Mouse (Mus musculus): ENCODE measurements around the gene Nkain2. TPM values are rescaled to one million over a fixed set of nuclear protein-coding genes. Genes with fewer than 3 reads are reported as not detected.
"Not testable (repeated sequence)": the region's sequence is repeated elsewhere in the genome, so short reads cannot be mapped to it uniquely, and the experiment has no call there.

The Nkain2 gene
- polyA plus RNA-seq, 1 experiment from 2014 or later: 0.39 TPM

GRCm38 (mm10) chr10:32738989-32739388 lies 151.3 kb downstream of the Nkain2 start:
- no peak overlapping the region for H3K4me3 ChIP-seq
- 79% methylated on average over 2 of the region's 2 CpGs for whole genome bisulfite sequencing

GRCm38 (mm10) chr10:32706579-32706978 lies 183.7 kb downstream of the Nkain2 start:
- H3K9ac ChIP-seq; H3K27me3 ChIP-seq; H3K4me1 ChIP-seq; H3K9me3 ChIP-seq; H3K4me2 ChIP-seq; H3K4me3 ChIP-seq; ATAC-seq (ENCODE audit: borderline replicate concordance, extremely low read depth, low FRiP score, low TSS enrichment); H3K36me3 ChIP-seq; H3K27ac ChIP-seq: not testable (repeated sequence)
- 74% methylated on average over 1 of the region's 1 CpGs for WGBS

More at GRCm38 (mm10) chr10:32738989-32739388, 151.3 kb downstream of the Nkain2 start:
- no peaks in the 10 kb centered on the region for H3K36me3 ChIP-seq
- no peak overlapping the region for H3K27ac ChIP-seq
- ATAC-seq (ENCODE audit: borderline replicate concordance, extremely low read depth, low FRiP score, low TSS enrichment): no peak
- no peaks in the 10 kb centered on the region for H3K9me3 ChIP-seq
- H3K4me1 ChIP-seq: no peaks in the 10 kb centered on the region
- H3K9ac ChIP-seq: no peak overlapping the region
- H3K27me3 ChIP-seq: no peaks in the 10 kb centered on the region
- no peak overlapping the region for H3K4me2 ChIP-seq

- H3K4me2 ChIP-seq: no peak overlapping the region
- no peak for ATAC-seq (ENCODE audit: borderline replicate concordance, extremely low read depth, low FRiP score, low TSS enrichment)
- no peaks in the 10 kb centered on the region for H3K4me1 ChIP-seq
- H3K27me3 ChIP-seq: no peaks in the 10 kb centered on the region
- H3K9ac ChIP-seq: no peak overlapping the region
- H3K9me3 ChIP-seq: no peaks in the 10 kb centered on the region
- H3K27ac ChIP-seq: no peak overlapping the region
- no peak overlapping the region for H3K4me3 ChIP-seq
- H3K36me3 ChIP-seq: no peaks in the 10 kb centered on the region
- 78% methylated on average over 2 of the region's 2 CpGs for WGBS
These were observed 193.6 kb downstream of the Nkain2 start for GRCm38 (mm10) chr10:32696661-32697060.

GRCm38 (mm10) chr10:32684548-32684947 lies 205.7 kb downstream of the Nkain2 start:
- no peak for ATAC-seq (ENCODE audit: borderline replicate concordance, extremely low read depth, low FRiP score, low TSS enrichment)
- Histone ChIP-seq H3K4me1 (no peaks in the 10 kb centered on the region), H3K9ac (no peak overlapping the region), H3K36me3 (no peaks in the 10 kb centered on the region), H3K9me3 (no peaks in the 10 kb centered on the region), H3K4me3 (no peak overlapping the region), H3K27me3 (no peaks in the 10 kb centered on the region), H3K4me2 (no peak overlapping the region), H3K27ac (no peak overlapping the region)

- Histone ChIP-seq H3K4me3 (no peak overlapping the region), H3K36me3 (no peaks in the 10 kb centered on the region), H3K9me3 (no peaks in the 10 kb centered on the region), H3K27ac (no peak overlapping the region), H3K27me3 (no peaks in the 10 kb centered on the region), H3K4me2 (no peak overlapping the region), H3K4me1 (no peaks in the 10 kb centered on the region), H3K9ac (no peak overlapping the region)
- ATAC-seq (ENCODE audit: borderline replicate concordance, extremely low read depth, low FRiP score, low TSS enrichment): no peak
- 73% methylated on average over 3 of the region's 3 CpGs for WGBS
These were observed 250.0 kb downstream of the Nkain2 start for GRCm38 (mm10) chr10:32640256-32640655.

GRCm38 (mm10) chr10:32639173-32639572 lies 251.1 kb downstream of the Nkain2 start:
- no peak overlapping the region for H3K4me2 ChIP-seq
- no peaks in the 10 kb centered on the region for H3K4me1 ChIP-seq
- H3K27ac ChIP-seq: no peak overlapping the region
- H3K36me3 ChIP-seq: no peaks in the 10 kb centered on the region
- H3K4me3 ChIP-seq: no peak overlapping the region
- no peaks in the 10 kb centered on the region for H3K9me3 ChIP-seq
- no peak for ATAC-seq (ENCODE audit: borderline replicate concordance, extremely low read depth, low FRiP score, low TSS enrichment)
- no peaks in the 10 kb centered on the region for H3K27me3 ChIP-seq
- H3K9ac ChIP-seq: no peak overlapping the region

- no peak overlapping the region for H3K9ac ChIP-seq
- no peaks in the 10 kb centered on the region for H3K36me3 ChIP-seq
- H3K27ac ChIP-seq: no peak overlapping the region
- no peak overlapping the region for H3K4me2 ChIP-seq
- no peaks in the 10 kb centered on the region for H3K9me3 ChIP-seq
- 94% methylated on average over 2 of the region's 2 CpGs for WGBS
- no peak for ATAC-seq (ENCODE audit: borderline replicate concordance, extremely low read depth, low FRiP score, low TSS enrichment)
- no peak overlapping the region for H3K4me3 ChIP-seq
- H3K4me1 ChIP-seq: no peaks in the 10 kb centered on the region
- no peaks in the 10 kb centered on the region for H3K27me3 ChIP-seq
These were observed 259.2 kb downstream of the Nkain2 start for GRCm38 (mm10) chr10:32631043-32631442.

- Histone ChIP-seq H3K4me2 (no peak overlapping the region), H3K9ac (no peak overlapping the region), H3K27ac (no peak overlapping the region), H3K36me3 (no peaks in the 10 kb centered on the region), H3K4me3 (no peak overlapping the region), H3K9me3 (no peaks in the 10 kb centered on the region), H3K27me3 (no peaks in the 10 kb centered on the region), H3K4me1 (no peaks in the 10 kb centered on the region)
- no peak for ATAC-seq (ENCODE audit: borderline replicate concordance, extremely low read depth, low FRiP score, low TSS enrichment)
These were observed 285.8 kb downstream of the Nkain2 start for GRCm38 (mm10) chr10:32604448-32604847.

GRCm38 (mm10) chr10:32602798-32603197 lies 287.5 kb downstream of the Nkain2 start:
- H3K4me2 ChIP-seq: no peak overlapping the region
- H3K4me1 ChIP-seq: no peaks in the 10 kb centered on the region
- ATAC-seq (ENCODE audit: borderline replicate concordance, extremely low read depth, low FRiP score, low TSS enrichment): no peak
- 79% methylated on average over 4 of the region's 4 CpGs for WGBS
- no peak overlapping the region for H3K9ac ChIP-seq
- no peaks in the 10 kb centered on the region for H3K9me3 ChIP-seq
- H3K4me3 ChIP-seq: no peak overlapping the region
- no peak overlapping the region for H3K27ac ChIP-seq
- no peaks in the 10 kb centered on the region for H3K27me3 ChIP-seq
- no peaks in the 10 kb centered on the region for H3K36me3 ChIP-seq

GRCm38 (mm10) chr10:32594998-32595397 lies 295.3 kb downstream of the Nkain2 start:
- WGBS: 48% methylated on average over 2 of the region's 2 CpGs
- H3K4me3 ChIP-seq: no peak overlapping the region
- no peaks in the 10 kb centered on the region for H3K4me1 ChIP-seq
- no peak for ATAC-seq (ENCODE audit: borderline replicate concordance, extremely low read depth, low FRiP score, low TSS enrichment)
- H3K27ac ChIP-seq: no peak overlapping the region
- H3K36me3 ChIP-seq: no peaks in the 10 kb centered on the region
- H3K9me3 ChIP-seq: no peaks in the 10 kb centered on the region
- no peaks in the 10 kb centered on the region for H3K27me3 ChIP-seq
- H3K9ac ChIP-seq: no peak overlapping the region
- H3K4me2 ChIP-seq: no peak overlapping the region

- 58% methylated on average over 3 of the region's 3 CpGs for WGBS
- ATAC-seq (ENCODE audit: borderline replicate concordance, extremely low read depth, low FRiP score, low TSS enrichment): no peak
- Histone ChIP-seq H3K9ac (no peak overlapping the region), H3K4me3 (no peak overlapping the region), H3K9me3 (no peaks in the 10 kb centered on the region), H3K36me3 (no peaks in the 10 kb centered on the region), H3K27ac (no peak overlapping the region), H3K27me3 (no peaks in the 10 kb centered on the region), H3K4me1 (no peaks in the 10 kb centered on the region), H3K4me2 (no peak overlapping the region)
These were observed 313.0 kb downstream of the Nkain2 start for GRCm38 (mm10) chr10:32577276-32577580.

GRCm38 (mm10) chr10:32576559-32577275 lies 313.5 kb downstream of the Nkain2 start:
- Histone ChIP-seq H3K36me3 (no peaks in the 10 kb centered on the region), H3K9ac (no peak overlapping the region), H3K4me1 (no peaks in the 10 kb centered on the region), H3K4me2 (no peak overlapping the region), H3K27me3 (no peaks in the 10 kb centered on the region), H3K4me3 (no peak overlapping the region), H3K27ac (no peak overlapping the region), H3K9me3 (no peaks in the 10 kb centered on the region)
- 50% methylated on average over 2 of the region's 2 CpGs for WGBS
- no peak for ATAC-seq (ENCODE audit: borderline replicate concordance, extremely low read depth, low FRiP score, low TSS enrichment)

GRCm38 (mm10) chr10:32557673-32558072 lies 332.6 kb downstream of the Nkain2 start:
- Histone ChIP-seq H3K4me2 (no peak overlapping the region), H3K9me3 (no peaks in the 10 kb centered on the region), H3K4me3 (no peak overlapping the region), H3K4me1 (no peaks in the 10 kb centered on the region), H3K36me3 (no peaks in the 10 kb centered on the region), H3K9ac (no peak overlapping the region), H3K27me3 (no peaks in the 10 kb centered on the region), H3K27ac (no peak overlapping the region)
- WGBS: 56% methylated on average over 3 of the region's 3 CpGs
- no peak for ATAC-seq (ENCODE audit: borderline replicate concordance, extremely low read depth, low FRiP score, low TSS enrichment)
